Mouse (Mus musculus) cerebellum, adult 2 months (tissue): Measurements from ENCODE around the gene H60b.

Experiments
- CTCF ChIP-seq: fragments of 200-500 bp; IDR thresholded peaks from 2 replicates; pipeline ENCODE4 v1.5.1; 2011; ENCODE audit warnings: low read depth, mild to moderate bottlenecking, control low read depth, low read length, moderate library complexity, borderline replicate concordance; ENCODE audit not compliant: insufficient read depth
- POLR2A ChIP-seq: fragments of 200-500 bp; IDR thresholded peaks from 2 replicates; pipeline ENCODE4 v1.6.1; 2011; ENCODE audit warnings: low read length, control low read depth, borderline replicate concordance; ENCODE audit not compliant: insufficient read depth

GRCm38 (mm10) chr10:22282816-22283215, 124.4 kb downstream of the H60b start:
- no peak for TF ChIP-seq POLR2A
- no peak for TF ChIP-seq CTCF
